Mouse (Mus musculus) brain, embryonic 14.5 days (tissue): Measurements from ENCODE around the gene Polr2h.

Source experiments
- CTCF ChIP-seq: fragments of 200-500 bp; IDR thresholded peaks from 2 replicates; pipeline ENCODE4 v1.5.1; 2012; ENCODE audit warnings: inconsistent platforms, mild to moderate bottlenecking, moderate library complexity, borderline replicate concordance; ENCODE audit not compliant: insufficient read depth, insufficient read length; ENCODE audit errors: extremely low read depth
- POLR2A ChIP-seq: fragments of 200-500 bp; IDR thresholded peaks from 2 replicates; pipeline ENCODE4 v1.6.1; 2012; ENCODE audit warnings: mild to moderate bottlenecking, inconsistent platforms, borderline replicate concordance; ENCODE audit not compliant: poor library complexity, insufficient read depth, insufficient read length, severe bottlenecking; ENCODE audit errors: extremely low read depth

DNA sequence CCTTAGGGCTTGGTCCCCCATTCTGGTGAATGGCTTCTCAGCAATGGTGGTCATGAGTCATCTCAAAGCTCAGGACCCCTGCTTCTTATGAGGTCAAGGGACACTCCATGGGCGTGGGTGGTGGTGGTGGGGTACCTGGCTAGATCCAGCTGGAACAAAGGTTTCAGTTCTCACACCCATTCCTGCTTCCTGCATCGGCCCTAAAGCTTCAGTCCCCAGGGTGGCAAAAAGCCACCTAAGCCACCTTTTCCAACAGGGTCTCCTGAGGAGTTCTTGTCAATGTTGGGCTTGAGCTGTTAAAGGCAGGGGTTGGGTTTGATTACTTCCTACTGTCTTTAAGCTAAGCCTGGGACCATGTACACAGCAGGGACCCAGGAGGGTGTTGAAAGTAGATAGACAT, 2.3 kb upstream of the Polr2h start:
- no peak for TF ChIP-seq CTCF
- no peak for TF ChIP-seq POLR2A
